Mouse (Mus musculus) heart, adult 9 months (tissue): ENCODE results near the gene Bbx.

Source experiments
- DNase-seq, 2 experiments: peaks; one replicate each; pipeline ENCODE4 v3.0.0; 2022; ENCODE audit warnings: low spot score in 2 of 2

Bbx gene

DNA sequence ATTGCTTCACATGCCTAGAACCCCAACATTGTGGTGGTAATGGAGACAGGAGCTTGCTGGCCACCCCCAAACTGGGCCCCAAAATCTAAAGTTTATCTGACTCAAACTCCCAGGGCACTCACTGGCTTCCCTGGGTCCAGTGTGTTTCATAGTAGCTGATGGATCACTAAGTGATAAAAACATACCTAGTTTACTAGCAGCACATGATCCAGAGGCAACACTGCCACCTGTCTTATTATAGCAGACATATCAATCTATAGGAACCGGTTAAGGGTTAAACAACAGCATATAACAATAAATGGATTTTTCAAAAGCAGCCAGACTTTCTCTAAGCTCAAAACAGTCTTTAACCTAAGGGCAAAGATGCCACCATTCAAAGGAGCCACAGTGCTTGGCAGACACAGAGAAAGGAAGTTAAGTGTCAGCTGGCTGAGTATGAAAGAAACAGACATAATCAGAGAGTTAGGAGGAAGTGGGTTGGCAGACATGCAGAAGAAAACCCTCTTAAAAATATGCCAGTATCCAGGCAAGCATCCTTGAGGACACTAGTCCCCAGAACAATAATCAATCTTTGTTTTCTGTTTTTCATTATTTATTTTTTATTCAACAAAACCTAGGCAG is 116.7 kb downstream of the Bbx start:
- no peak for DNase-seq

- no peak for DNase-seq
These were observed 120.6 kb downstream of the Bbx start for GRCm38 (mm10) chr16:50311588-50311987.

- peak; percentile 75 to 87 for DNase-seq
These were observed 122.7 kb downstream of the Bbx start for GRCm38 (mm10) chr16:50309411-50310042.

GRCm38 (mm10) chr16:50308256-50308655 is 123.9 kb downstream of the Bbx start:
- DNase-seq: no peak

DNA sequence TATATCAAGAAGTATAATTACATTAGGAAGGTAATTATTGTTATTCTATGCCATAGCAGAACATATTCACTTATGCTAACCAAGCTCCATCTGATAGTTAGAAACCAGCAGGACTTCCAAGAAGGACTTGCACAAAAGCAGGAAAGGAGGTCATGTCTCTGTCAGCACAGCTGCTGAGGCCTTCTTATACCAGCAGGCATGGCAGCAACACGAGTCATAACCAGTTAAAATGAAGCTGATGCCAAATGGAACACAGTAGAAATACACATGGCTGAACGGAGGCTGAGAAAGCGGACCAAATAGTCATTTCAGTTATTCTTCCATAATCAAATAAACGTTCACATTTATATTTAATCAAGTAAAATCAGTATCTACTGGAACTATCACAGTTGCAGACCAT is 125.0 kb downstream of the Bbx start:
- no peak for DNase-seq

- no peak for DNase-seq
These were observed 125.5 kb downstream of the Bbx start for GRCm38 (mm10) chr16:50306727-50307126.

GRCm38 (mm10) chr16:50305156-50305555 is 127.0 kb downstream of the Bbx start:
- DNase-seq: no peak

- no peak for DNase-seq
These were observed 129.6 kb downstream of the Bbx start for GRCm38 (mm10) chr16:50302566-50302965.

- DNase-seq: no peak
These were observed 133.3 kb downstream of the Bbx start for GRCm38 (mm10) chr16:50298743-50299443.

GRCm38 (mm10) chr16:50293502-50294228 is 138.5 kb downstream of the Bbx start:
- no peak for DNase-seq

DNA sequence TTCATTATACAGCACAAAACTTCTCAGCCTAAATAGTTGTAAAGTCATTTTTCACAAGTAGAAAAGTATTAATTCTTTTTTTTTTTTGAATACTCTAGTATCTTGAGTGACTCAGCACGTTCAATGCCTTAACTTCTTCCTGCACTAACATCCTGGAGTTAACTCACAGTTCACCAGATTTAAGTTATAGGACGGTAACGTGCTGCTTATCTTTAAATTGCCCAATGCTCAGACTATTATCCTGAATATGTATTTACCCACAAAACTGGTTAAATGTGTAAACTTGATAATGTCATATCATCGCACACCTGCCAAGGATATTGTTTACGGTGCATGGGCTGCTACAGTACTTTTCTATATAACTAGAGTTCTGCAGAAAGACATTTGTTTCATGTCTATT is 139.4 kb downstream of the Bbx start:
- DNase-seq: no peak

GRCm38 (mm10) chr16:50289764-50290163 is 142.4 kb downstream of the Bbx start:
- no peak for DNase-seq

- DNase-seq: no peak
These were observed 159.4 kb downstream of the Bbx start for GRCm38 (mm10) chr16:50272813-50273212.

GRCm38 (mm10) chr16:50262647-50263046 is 169.5 kb downstream of the Bbx start:
- no peak for DNase-seq

GRCm38 (mm10) chr16:50262209-50262608 is 170.0 kb downstream of the Bbx start:
- DNase-seq: no peak

GRCm38 (mm10) chr16:50261741-50262140 is 170.4 kb downstream of the Bbx start:
- DNase-seq: no peak

DNA sequence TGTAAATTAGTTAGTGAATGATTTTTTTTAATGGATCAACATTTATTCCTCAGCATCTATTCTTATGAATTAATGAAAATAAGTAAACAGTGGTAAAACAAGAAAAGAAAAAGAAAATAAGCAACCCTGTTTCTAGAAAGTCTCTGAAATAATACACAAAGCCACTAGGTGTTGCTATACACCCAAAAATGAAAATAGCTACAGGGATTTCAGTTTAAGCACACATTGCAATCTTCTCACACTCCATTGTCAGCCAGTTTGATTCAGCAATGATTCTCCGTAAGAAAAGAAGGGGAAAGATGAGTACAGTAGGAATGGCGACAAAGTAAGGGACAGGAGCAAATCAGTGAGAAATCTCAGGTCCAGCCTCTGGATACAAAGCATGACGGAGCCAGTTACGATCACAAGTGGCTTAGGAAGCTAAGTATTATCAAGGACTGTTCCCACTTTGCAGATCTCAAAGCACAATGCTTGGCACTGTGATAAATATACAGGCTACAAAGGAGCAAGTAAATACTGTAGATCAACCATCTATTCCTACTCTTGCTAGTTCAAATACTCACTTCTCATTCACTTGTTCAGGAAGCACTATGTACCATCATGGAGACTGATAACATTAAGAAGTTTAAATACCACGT is 177.5 kb downstream of the Bbx start:
- DNase-seq: no peak

- DNase-seq: no peak
These were observed 180.7 kb downstream of the Bbx start for GRCm38 (mm10) chr16:50251417-50251975.

GRCm38 (mm10) chr16:50250469-50250868 is 181.7 kb downstream of the Bbx start:
- no peak for DNase-seq

GRCm38 (mm10) chr16:50249036-50249435 is 183.2 kb downstream of the Bbx start:
- no peak for DNase-seq

DNA sequence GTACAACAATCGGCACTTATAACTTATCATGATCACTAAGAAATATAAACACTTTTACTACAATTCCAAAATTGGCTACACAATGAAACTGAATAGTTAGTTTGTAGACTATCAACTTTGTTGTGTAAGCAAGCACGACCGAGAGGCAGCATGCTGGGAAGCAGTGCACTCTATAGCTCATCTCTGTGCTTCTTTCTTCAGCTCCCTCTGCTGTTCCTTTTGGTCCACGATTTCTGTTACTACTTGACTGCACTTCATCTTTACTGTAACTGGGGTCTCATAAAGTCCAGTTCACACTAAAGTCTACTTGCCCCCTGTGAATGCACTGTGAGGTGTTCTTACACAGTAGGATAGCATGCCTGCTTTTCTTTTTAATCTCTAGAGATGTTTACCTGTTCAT is 189.7 kb downstream of the Bbx start:
- DNase-seq: no peak

- no peak for DNase-seq
These were observed 190.6 kb downstream of the Bbx start for GRCm38 (mm10) chr16:50241604-50242003.
